Mouse (Mus musculus) frontal cortex, postnatal 10 days (tissue): Measurements from ENCODE around the gene Ctr9.
A peak's percentile ranks its signal among the peaks of the same experiment; 100 is the strongest.

Source experiments
- DNase-seq, 2 experiments: peaks; one replicate each; pipeline ENCODE4 v3.0.0; 2022; ENCODE audit warnings: low spot score in 2 of 2, mixed read lengths in 1 of 2

Gene Ctr9

DNA sequence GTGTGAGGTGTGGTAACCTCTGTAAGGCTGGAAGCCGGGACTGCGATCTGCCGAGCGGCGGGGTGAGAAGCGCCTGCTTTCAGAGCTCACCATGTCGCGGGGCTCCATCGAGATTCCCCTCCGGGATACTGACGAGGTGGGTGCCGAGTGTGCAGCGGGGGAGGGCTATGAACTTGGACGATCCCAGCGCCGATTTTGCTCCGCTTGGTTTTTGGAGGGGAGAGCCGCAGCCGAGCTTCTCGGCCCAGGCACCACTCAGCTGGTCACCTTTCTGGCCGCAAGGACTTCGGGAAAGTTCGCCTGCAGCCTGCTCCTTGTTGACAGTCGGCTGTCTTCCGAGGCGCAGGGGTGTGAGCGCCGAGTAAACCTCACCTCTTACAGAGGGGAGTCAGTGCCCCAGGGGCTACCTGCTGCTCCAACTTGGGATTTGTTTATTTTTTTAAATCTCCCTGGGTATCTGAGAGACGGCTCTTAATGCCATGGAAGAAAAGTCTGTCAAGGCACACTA is 349 bp downstream of the Ctr9 start:
- no peak for DNase-seq

DNA sequence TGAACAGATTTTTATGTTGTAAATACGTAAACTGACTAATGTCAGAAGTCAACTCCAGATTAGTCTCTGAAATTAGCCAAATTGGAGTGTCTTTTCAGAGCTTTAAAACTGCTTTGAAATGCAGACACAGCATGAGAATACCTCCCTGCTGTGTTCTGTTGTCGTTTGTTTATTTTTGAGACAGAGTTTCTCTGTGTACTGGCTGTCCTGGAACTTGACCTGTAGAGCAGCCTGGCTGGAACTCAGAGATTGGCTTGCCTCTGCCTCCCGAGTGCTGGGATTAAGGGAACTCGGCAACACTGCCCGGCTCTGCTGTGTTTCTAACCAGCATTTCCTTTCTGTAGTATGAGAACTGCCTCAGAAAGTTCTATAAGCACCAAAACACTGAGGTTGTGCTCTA is 20.2 kb downstream of the Ctr9 start:
- no peak for DNase-seq

- DNase-seq, result peak in 1 of 2 experiments; percentile 60
Measured at GRCm38 (mm10) chr7:111049652-111050421, 21.1 kb downstream of the Ctr9 start.

DNA sequence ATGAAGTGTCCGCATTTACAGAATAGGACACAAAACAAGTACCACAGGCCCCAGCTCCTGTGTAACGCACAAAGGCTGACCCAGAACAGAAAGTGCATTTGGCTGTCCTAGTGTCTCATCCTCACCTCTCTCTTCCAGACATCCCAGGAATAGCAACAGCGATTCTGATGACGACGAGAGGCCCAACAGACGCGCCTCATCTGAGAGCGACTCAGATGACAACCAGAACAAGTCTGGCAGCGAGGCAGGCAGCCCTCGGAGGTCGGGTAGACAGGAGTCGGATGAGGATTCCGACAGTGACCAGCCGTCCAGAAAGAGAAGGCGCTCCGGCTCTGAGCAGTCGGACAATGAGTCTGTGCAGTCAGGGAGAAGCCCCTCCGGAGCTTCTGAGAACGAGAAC is 26.5 kb downstream of the Ctr9 start:
- no peak for DNase-seq

DNA sequence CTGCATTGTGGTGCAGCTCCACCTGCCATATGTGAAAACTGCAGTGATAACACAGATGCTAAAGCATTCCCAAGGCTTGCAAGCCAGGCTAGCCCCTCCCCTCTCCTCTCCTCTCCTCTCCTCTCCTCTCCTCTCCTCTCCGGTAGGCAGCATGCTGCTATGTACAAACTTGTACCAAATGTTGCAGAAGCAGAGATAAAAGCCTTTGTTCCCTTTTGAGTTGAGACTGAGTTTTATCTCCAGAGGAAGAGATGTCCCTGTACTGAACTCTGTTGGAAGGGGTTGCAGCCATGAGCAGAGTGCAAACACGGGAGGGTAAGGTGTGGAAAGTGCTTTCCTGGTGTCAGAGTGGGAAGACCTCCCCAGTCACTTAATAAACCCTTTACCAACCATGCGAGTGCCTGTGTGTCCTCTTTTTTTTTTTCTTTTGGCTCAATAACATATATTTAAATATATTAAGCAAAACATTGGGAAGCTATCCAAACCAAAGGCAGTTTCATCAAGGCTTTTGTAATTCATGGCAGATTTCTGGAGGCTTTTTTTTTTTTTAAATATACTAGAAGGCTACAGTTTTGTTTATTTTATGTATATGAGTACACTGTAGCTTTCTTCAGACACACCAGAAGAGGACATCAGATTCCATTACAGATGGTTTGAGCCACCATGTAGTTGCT is 27.4 kb downstream of the Ctr9 start:
- DNase-seq, result no peak

- DNase-seq, result no peak
Measured at GRCm38 (mm10) chr7:111059527-111059926, 30.8 kb downstream of the Ctr9 start.

GRCm38 (mm10) chr7:111062971-111063370 is 34.2 kb downstream of the Ctr9 start:
- no peak for DNase-seq

DNA sequence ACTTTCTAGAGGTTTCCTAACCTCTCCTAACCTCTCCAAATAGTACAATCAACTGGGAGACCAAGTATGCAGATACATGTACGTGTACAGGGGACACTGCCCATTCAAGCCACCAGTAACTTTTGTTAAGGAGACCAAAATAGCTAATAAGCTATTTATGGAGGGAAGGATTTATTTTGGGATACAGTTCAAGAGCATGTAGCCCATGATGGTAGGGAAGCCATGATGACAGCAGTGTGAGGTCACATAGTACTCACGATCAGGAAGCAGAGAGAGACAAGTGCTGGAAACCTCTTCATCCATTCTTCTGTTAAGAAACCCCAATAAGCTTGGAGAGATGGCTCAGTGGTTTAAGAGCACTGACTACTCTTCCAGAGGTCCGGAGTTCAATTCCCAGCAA is 39.4 kb downstream of the Ctr9 start:
- DNase-seq, result no peak

- no peak for DNase-seq
Measured at GRCm38 (mm10) chr7:111069439-111070166, 40.9 kb downstream of the Ctr9 start.

- no peak for DNase-seq
Measured at GRCm38 (mm10) chr7:111070167-111070496, 41.4 kb downstream of the Ctr9 start.

DNA sequence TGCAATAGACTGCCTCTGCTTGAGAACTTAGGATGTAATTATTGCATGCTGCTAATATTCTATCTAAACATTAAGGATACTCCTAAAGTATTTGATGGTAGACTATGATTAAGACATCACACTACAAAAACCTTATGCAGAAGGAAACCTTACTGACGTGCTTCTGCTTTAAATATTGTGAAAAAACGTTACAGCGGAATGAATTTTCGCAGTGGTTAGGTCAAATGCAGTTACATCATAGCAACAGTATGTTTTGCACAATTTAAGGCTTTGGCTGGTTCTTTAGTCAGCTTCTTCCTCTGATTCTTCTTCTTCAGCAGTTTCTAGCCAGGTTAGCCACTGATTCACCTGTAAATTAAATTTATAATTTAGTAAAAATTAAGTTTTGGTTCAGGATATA is 43.7 kb downstream of the Ctr9 start:
- no peak for DNase-seq

DNA sequence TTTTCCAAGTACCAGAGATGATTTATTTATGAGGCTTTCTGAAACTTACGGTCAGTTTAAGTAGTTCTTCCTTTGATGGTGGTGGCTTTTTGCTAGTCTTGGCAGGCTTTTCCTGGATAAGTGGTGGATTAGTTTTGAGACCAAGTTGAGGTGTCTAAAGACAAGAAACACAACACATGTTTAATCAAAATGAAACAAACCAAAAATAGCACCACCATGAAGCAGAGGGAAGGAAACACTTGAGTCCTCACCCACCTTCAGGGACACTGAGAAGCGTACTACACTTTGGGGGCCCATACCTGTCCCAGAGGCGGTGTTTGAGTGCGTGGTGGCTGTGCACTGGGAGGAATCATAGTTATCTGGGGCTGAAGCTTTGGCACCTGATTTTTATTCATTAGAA is 46.5 kb downstream of the Ctr9 start:
- no peak for DNase-seq

- DNase-seq, result no peak
Measured at GRCm38 (mm10) chr7:111078271-111078670, 49.5 kb downstream of the Ctr9 start.

- DNase-seq, result no peak
Measured at GRCm38 (mm10) chr7:111080026-111080425, 51.3 kb downstream of the Ctr9 start.

GRCm38 (mm10) chr7:111080876-111081275 is 52.1 kb downstream of the Ctr9 start:
- no peak for DNase-seq

DNA sequence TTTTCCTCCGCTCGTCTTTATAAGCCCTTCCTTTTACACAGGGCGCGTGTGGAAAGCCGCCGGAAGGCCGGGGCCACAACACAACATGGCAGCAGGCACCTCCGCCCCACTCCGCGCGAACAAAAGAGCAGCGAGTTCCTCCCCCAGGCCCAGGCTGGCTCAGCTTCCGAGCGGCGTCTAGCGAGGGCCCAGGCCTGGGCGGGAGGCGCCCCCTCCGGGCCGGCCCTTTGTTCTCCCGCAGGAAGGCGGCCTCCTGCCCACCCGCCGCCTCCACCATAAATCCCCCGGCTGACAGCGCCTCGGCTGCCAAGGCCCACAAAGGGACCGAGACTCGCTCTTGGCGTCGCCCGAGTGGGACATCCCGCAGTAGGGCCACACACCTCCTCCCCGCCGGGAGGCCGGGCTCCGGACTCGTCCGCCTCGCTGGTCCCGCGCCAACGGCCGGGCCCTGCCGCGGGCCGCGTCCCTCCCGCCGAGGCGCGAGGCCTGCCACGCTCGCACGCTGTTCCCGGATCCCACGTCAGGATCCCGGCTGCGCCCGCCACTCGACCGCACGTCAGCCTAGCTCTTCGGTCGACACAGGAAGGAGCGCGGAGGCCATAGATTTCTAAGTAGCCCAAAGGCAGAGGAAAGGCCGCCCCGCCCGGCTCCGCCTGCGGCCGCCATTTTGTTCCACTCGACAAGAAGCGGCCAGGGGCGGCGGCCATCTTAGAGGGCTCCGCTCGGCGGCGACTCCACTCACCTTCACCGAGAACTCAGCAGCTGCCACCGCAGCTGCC is 53.5 kb downstream of the Ctr9 start:
- DNase-seq, result peak; percentile 78 to 82

GRCm38 (mm10) chr7:111082822-111083732 is 54.3 kb downstream of the Ctr9 start, which contains the start of gene Eif4g2:
Eif4g2 (minus strand) TSS chr7:111083030.
- DNase-seq, result peak; percentile 98 to 99

DNA sequence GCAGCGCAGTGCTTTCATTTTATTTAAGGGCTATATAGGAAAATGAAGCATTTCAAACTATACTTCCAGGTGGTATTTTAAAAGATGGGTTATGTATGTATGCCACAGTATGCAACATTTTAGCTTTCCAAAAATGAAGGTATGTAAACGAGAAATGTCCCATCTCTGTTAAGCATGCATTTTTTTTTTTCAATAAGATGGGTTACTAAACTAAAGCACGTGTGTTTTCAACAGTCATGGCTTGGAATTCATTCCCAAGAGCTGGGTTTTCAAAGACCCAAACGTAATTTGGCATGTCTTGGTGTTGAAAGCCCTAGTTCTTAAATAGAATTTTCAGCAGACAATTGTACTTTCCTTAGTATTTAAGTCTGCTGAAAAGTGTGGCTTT is 55.0 kb downstream of the Ctr9 start:
- DNase-seq, result no peak

GRCm38 (mm10) chr7:111084443-111084842 is 55.7 kb downstream of the Ctr9 start:
- no peak for DNase-seq

DNA sequence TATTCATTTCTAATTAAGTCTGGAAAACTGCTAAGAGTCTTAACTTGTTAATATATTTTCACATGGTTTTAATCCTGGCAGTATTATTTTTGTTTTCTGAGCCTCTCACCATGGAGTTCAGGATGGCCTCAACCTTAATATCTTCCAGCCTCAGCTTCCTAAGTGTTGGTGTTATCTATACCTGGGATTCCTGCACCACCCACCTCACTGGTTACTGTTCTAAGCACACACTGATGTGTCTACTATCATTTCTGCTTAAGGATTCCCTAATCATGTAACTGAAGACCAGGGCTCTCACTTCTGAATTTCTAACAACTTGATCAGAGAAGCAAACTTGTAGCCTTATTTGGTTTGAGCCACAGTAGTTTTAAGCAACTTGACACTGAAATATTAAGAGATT is 56.4 kb downstream of the Ctr9 start:
- DNase-seq, result no peak

GRCm38 (mm10) chr7:111095169-111095568 is 66.4 kb downstream of the Ctr9 start:
- no peak for DNase-seq
